Mouse (Mus musculus): ENCODE results near the gene Dcaf15.

DNA sequence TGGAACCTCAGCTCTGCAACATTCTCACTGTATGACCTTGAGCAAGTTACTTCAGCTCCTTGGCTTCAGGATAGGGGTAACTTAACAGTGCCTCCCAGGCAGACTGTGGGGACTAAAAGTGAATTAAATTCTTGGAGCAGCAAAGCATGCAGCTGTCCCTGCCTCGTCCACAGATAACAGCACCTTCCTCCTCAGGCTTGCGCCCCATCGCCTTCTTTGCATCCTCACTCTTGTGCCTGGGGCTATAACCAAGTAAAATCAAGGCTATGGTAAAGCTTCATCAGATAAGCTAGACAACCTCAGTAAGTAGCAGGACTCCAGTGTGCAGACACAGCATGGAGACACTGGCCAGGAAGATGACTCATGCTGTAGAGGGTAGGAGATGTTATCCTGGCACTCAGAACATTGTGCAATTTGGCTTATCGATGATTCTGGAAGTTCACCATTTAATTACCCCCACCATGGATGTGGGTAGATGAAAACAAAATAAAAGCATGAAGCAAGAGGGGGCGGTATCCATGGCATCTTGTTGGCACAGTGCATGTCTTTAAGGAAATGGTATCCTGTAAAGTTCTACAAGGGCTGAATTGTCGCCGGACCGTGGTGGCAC is 40.2 kb upstream of the Dcaf15 start:
- no peak for TF ChIP-seq POLR2A (IDR thresholded peaks at IDR 0.05; ENCODE audit: insufficient read depth, low read length)
- TF ChIP-seq CTCF (IDR thresholded peaks at IDR 0.05; ENCODE audit: low read depth, low read length): no peak
- TF ChIP-seq EP300 (IDR thresholded peaks at IDR 0.05; ENCODE audit: insufficient read depth, low read depth, low read length): no peak

Data from ES-Bruce4 (cell line).